ENCODE assay signal across 9 mouse cellular contexts in the genomic region with DNA sequence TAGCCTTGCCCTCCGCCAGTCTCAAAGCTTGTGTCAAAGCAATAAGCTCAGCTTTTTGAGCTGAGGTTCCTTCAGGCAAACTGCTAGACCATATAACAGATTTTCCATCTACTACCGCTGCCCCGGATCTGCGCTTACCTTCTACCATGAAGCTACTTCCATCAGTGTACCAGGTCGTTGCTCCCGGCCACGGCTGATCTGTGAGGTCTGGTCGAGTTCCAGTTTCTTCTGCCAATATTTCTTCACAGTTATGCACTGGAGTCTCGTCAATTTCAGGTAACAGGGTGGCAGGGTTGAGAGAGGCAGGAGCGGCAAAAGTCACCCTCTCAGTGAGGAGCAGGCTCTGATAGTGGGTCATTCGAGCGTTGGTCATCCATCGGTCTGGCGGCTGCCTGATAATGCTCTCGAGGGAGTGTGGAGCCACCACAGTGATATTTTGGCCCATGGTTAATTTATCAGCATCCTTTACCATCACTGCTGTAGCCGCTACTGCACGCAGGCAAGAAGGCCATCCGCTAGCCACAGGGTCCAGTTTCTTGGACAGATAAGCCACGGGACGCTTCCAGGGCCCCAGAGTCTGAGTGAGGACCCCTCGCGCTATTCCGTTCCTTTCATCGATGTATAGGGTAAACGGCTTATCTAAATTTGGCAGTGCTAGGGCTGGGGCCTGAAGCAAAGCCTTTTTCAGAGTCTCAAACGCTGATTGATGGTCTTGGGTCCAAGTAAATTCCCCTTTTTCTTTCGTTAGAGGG.
A peak's percentile ranks its signal among the peaks of the same experiment; 100 is the strongest.
DNase-seq lines count a peak whose midpoint lies in the region.
"Had no signal": no experiment of that assay in that cellular context is flagged by ENCODE, and none has a peak within 500 bp of the region (broad histone marks: within the 10 kb centered on the region; RNA-seq: fewer than 3 reads in every experiment).

No protein-coding gene starts in this region.

- no peaks in the 10 kb centered on the region for H3K27me3 ChIP-seq in splenic B cell, adult 2 months (ENCODE audit: control insufficient read depth, insufficient read depth, low read length, poor library complexity, severe bottlenecking)

- peak; percentile 5 for DNase-seq in heart, postnatal 4 days
- no peak for DNase-seq in heart, adult 18-20 months
- peak; percentile 4 for DNase-seq in retina, postnatal 1 day
- DNase-seq in retina, embryonic 14.5 days (ENCODE audit: low spot score) = no peak
- DNase-seq in embryo, embryonic 9.5 days (ENCODE audit: extremely low spot score) = peak; percentile 34
- DNase-seq in splenic B cell, adult 2 months (ENCODE audit: low read depth, low spot score) = peak; percentile 3
- DNase-seq in urinary bladder, adult 18-20 months (ENCODE audit: low spot score in 2 of 2) = no peak
- no peak for DNase-seq in cerebellum, postnatal 14 days
- DNase-seq: liver, embryonic 13.5 days had no signal

- H3K36me3 ChIP-seq in splenic B cell, adult 2 months (ENCODE audit: control insufficient read depth, insufficient read depth, low read length, poor library complexity, severe bottlenecking) = no peaks in the 10 kb centered on the region

Comparison
In these comparisons a context has a peak if more than half of its experiments do, and no peak if none do; other contexts are left out.
1. DNase-seq: peak in heart, postnatal 4 days (single experiment), retina, postnatal 1 day (single experiment), embryo, embryonic 9.5 days (single experiment) and splenic B cell, adult 2 months (single experiment); none in heart, adult 18-20 months (0 of 2), retina, embryonic 14.5 days (single experiment), urinary bladder, adult 18-20 months (0 of 2) and cerebellum, postnatal 14 days (0 of 2).